Mouse (Mus musculus): ENCODE results near the gene Usp37. TPM values are rescaled to one million over a fixed set of nuclear protein-coding genes. Genes with fewer than 3 reads are reported as not detected.

Usp37 gene
- polyA plus RNA-seq (2015; fragmentation: Nextera tagmentation; extraction: Ambion mirVana), result 24.1 and 25.0 TPM in 2 replicates

GRCm38 (mm10) chr1:74544184-74544583 lies at the start of gene Usp37:
Usp37 (minus strand) TSS chr1:74544284.
- no peak for ATAC-seq (ENCODE audit: low read depth)
- peak within 1 kb of the TSS; percentile 45 for H3K4me2 ChIP-seq
- H3K4me3 ChIP-seq, result peak within 1 kb of the TSS; percentile 17; the same call in 1 of the 2 replicates

GRCm38 (mm10) chr1:74587773-74588445 lies 43.8 kb upstream of the Usp37 start, which contains the start of the genes Zfp142 and Bcs1l:
Zfp142 (minus strand) TSS chr1:74588246.
Bcs1l (plus strand) TSS chr1:74588289.
- peaks cover 35% of the 10 kb centered on the region for H3K4me1 ChIP-seq (replicated peaks)
- H3K27me3 ChIP-seq, result no peaks in the 10 kb centered on the region
- peaks cover 40% of the 10 kb centered on the region for H3K36me3 ChIP-seq
- peak within 1 kb of the TSS; percentile 87 for H3K27ac ChIP-seq (replicated peaks)
- peak; percentile 99 for ATAC-seq (ENCODE audit: low read depth)
- under 1% methylated on average over 48 of the region's 48 CpGs for WGBS
- peak within 1 kb of the TSS; percentile 86 for H3K4me3 ChIP-seq
- peak within 1 kb of the TSS; percentile 92 for H3K4me2 ChIP-seq
- no peaks in the 10 kb centered on the region for H3K9me3 ChIP-seq
- H3K9ac ChIP-seq, result peak within 1 kb of the TSS; percentile 88

More at GRCm38 (mm10) chr1:74544184-74544583, at the start of gene Usp37:
- H3K36me3 ChIP-seq, result no peaks in the 10 kb centered on the region
- H3K4me1 ChIP-seq (replicated peaks), result peaks cover 19% of the 10 kb centered on the region
- peak within 1 kb of the TSS; percentile 66; the same call in 1 of the 2 replicates for H3K27ac ChIP-seq (replicated peaks)
- H3K9ac ChIP-seq, result no peak within 1 kb of the TSS; the same call in 1 of the 2 replicates
- H3K9me3 ChIP-seq, result no peaks in the 10 kb centered on the region
- WGBS, result 41% methylated on average over 4 of the region's 4 CpGs
- H3K27me3 ChIP-seq, result no peaks in the 10 kb centered on the region

GRCm38 (mm10) chr1:74587233-74587772 lies 43.2 kb upstream of the Usp37 start:
- H3K27ac ChIP-seq (replicated peaks), result peak overlapping the region; percentile 87
- H3K9ac ChIP-seq, result peak overlapping the region; percentile 88
- ATAC-seq (ENCODE audit: low read depth), result peak; percentile 21
- H3K4me3 ChIP-seq, result peak overlapping the region; percentile 86
- WGBS, result under 1% methylated on average over 24 of the region's 24 CpGs
- H3K4me1 ChIP-seq (replicated peaks), result peaks cover 35% of the 10 kb centered on the region
- peak overlapping the region; percentile 92 for H3K4me2 ChIP-seq
- no peaks in the 10 kb centered on the region for H3K27me3 ChIP-seq
- no peaks in the 10 kb centered on the region for H3K9me3 ChIP-seq
- peaks cover 42% of the 10 kb centered on the region for H3K36me3 ChIP-seq

GRCm38 (mm10) chr1:74584616-74585398 lies 40.7 kb upstream of the Usp37 start:
- Histone ChIP-seq H3K27ac (replicated peaks) (no peak overlapping the region), H3K9ac (peak overlapping the region; percentile 50; the same call in 1 of the 2 replicates), H3K4me2 (no peak overlapping the region), H3K36me3 (peaks cover 26% of the 10 kb centered on the region), H3K4me1 (replicated peaks) (peaks cover 35% of the 10 kb centered on the region), H3K9me3 (no peaks in the 10 kb centered on the region), H3K4me3 (no peak overlapping the region), H3K27me3 (no peaks in the 10 kb centered on the region)
- ATAC-seq (ENCODE audit: low read depth), result no peak
- 95% methylated on average over 3 of the region's 3 CpGs for WGBS

GRCm38 (mm10) chr1:74582621-74583020 lies 38.5 kb upstream of the Usp37 start:
- 76% methylated on average over 3 of the region's 3 CpGs for WGBS
- Histone ChIP-seq H3K4me3 (no peak overlapping the region), H3K36me3 (peaks cover 40% of the 10 kb centered on the region), H3K27me3 (no peaks in the 10 kb centered on the region), H3K27ac (replicated peaks) (no peak overlapping the region), H3K9me3 (no peaks in the 10 kb centered on the region), H3K4me1 (replicated peaks) (peaks cover 25% of the 10 kb centered on the region), H3K4me2 (no peak overlapping the region), H3K9ac (no peak overlapping the region)
- ATAC-seq (ENCODE audit: low read depth), result no peak

- no peak overlapping the region for H3K27ac ChIP-seq (replicated peaks)
- H3K9ac ChIP-seq, result no peak overlapping the region
- 91% methylated on average over 29 of the region's 29 CpGs for WGBS
- no peak for ATAC-seq (ENCODE audit: low read depth)
- H3K4me2 ChIP-seq, result no peak overlapping the region
- peaks cover 93% of the 10 kb centered on the region for H3K36me3 ChIP-seq
- H3K27me3 ChIP-seq, result no peaks in the 10 kb centered on the region
- no peak overlapping the region for H3K4me3 ChIP-seq
- H3K9me3 ChIP-seq, result no peaks in the 10 kb centered on the region
- no peaks in the 10 kb centered on the region for H3K4me1 ChIP-seq (replicated peaks)
These were observed 25.9 kb upstream of the Usp37 start for GRCm38 (mm10) chr1:74569739-74570719.

- WGBS, result 73% methylated on average over 6 of the region's 6 CpGs
- H3K9ac ChIP-seq, result no peak overlapping the region
- H3K9me3 ChIP-seq, result no peaks in the 10 kb centered on the region
- H3K4me1 ChIP-seq (replicated peaks), result no peaks in the 10 kb centered on the region
- no peak overlapping the region for H3K4me3 ChIP-seq
- H3K27ac ChIP-seq (replicated peaks), result no peak overlapping the region
- H3K36me3 ChIP-seq, result peaks cover 75% of the 10 kb centered on the region
- H3K4me2 ChIP-seq, result no peak overlapping the region
- no peaks in the 10 kb centered on the region for H3K27me3 ChIP-seq
- ATAC-seq (ENCODE audit: low read depth), result no peak
These were observed 21.8 kb upstream of the Usp37 start for GRCm38 (mm10) chr1:74565834-74566233.

- Histone ChIP-seq H3K4me1 (replicated peaks) (no peaks in the 10 kb centered on the region), H3K9me3 (no peaks in the 10 kb centered on the region), H3K4me2 (no peak overlapping the region), H3K9ac (no peak overlapping the region), H3K27ac (replicated peaks) (no peak overlapping the region), H3K4me3 (no peak overlapping the region), H3K27me3 (no peaks in the 10 kb centered on the region), H3K36me3 (peaks cover 12% of the 10 kb centered on the region)
- WGBS, result 84% methylated on average over 5 of the region's 5 CpGs
- no peak for ATAC-seq (ENCODE audit: low read depth)
These were observed 15.0 kb upstream of the Usp37 start for GRCm38 (mm10) chr1:74559061-74559460.

- 5% methylated on average over 6 of the region's 6 CpGs for WGBS
- Histone ChIP-seq H3K9me3 (no peaks in the 10 kb centered on the region), H3K4me1 (replicated peaks) (peaks cover 19% of the 10 kb centered on the region), H3K4me3 (peak within 1 kb of the TSS; percentile 17), H3K9ac (peak within 1 kb of the TSS; percentile 50), H3K4me2 (peak within 1 kb of the TSS; percentile 45), H3K27ac (replicated peaks) (peak within 1 kb of the TSS; percentile 66), H3K27me3 (no peaks in the 10 kb centered on the region), H3K36me3 (no peaks in the 10 kb centered on the region)
- peak; percentile 87 for ATAC-seq (ENCODE audit: low read depth)
These were observed 1.6 kb downstream of the Usp37 start, which contains the start of gene Plcd4 for GRCm38 (mm10) chr1:74542451-74542961. Plcd4 (plus strand) TSS chr1:74542888.

GRCm38 (mm10) chr1:74538650-74539049 lies 5.4 kb downstream of the Usp37 start:
- H3K4me3 ChIP-seq, result no peak overlapping the region
- H3K9me3 ChIP-seq, result no peaks in the 10 kb centered on the region
- H3K27ac ChIP-seq (replicated peaks), result no peak overlapping the region
- H3K36me3 ChIP-seq, result no peaks in the 10 kb centered on the region
- H3K9ac ChIP-seq, result no peak overlapping the region
- H3K27me3 ChIP-seq, result no peaks in the 10 kb centered on the region
- no peak for ATAC-seq (ENCODE audit: low read depth)
- H3K4me1 ChIP-seq (replicated peaks), result peaks cover 12% of the 10 kb centered on the region
- H3K4me2 ChIP-seq, result no peak overlapping the region

- no peak for ATAC-seq (ENCODE audit: low read depth)
- 91% methylated on average over 7 of the region's 7 CpGs for WGBS
These were observed 15.5 kb downstream of the Usp37 start for GRCm38 (mm10) chr1:74528589-74528988.

More at GRCm38 (mm10) chr1:74528589-74528988, 15.5 kb downstream of the Usp37 start:
- H3K27me3 ChIP-seq, result no peaks in the 10 kb centered on the region
- H3K36me3 ChIP-seq, result peaks cover 95% of the 10 kb centered on the region
- no peak overlapping the region for H3K4me3 ChIP-seq
- no peaks in the 10 kb centered on the region for H3K4me1 ChIP-seq (replicated peaks)
- no peak overlapping the region for H3K9ac ChIP-seq
- no peaks in the 10 kb centered on the region for H3K9me3 ChIP-seq
- no peak overlapping the region for H3K4me2 ChIP-seq
- no peak overlapping the region for H3K27ac ChIP-seq (replicated peaks)

All from neural tube, embryonic 13.5 days (tissue).